Mouse (Mus musculus): ENCODE data around the gene Vmn1r193. TPM values are rescaled to one million over a fixed set of nuclear protein-coding genes. Genes with fewer than 3 reads are reported as not detected.

The Vmn1r193 gene
- polyA plus RNA-seq (2014; fragmentation: Illumina TruSeq; extraction: RNeasy Lipid Tissue Mini Kit (QIAGEN cat#74804); ENCODE audit: low replicate concordance), result not detected

DNA sequence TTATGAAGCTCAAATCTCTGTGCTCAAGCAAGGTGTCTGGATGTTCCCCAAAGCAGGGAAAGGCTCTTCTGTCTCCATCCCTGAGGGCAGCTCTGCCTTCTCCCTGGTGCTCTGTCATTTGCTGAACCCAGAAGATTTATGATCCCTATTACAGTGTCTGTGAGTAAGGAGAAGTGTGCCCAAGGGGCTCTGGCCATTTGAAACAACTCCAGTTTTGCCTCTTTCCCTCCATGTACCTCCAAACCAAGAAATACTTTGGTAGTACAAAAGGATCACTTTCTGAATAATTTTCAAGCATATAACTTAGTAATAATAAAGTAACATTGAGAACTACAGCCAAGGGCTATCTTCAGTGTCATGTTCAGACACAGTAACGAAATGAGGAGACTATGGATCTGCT lies at the start of gene Vmn1r193:
TSS of gene Vmn1r193 (minus strand) at position 101 of the 400 bp plus-strand sequence.

DNA sequence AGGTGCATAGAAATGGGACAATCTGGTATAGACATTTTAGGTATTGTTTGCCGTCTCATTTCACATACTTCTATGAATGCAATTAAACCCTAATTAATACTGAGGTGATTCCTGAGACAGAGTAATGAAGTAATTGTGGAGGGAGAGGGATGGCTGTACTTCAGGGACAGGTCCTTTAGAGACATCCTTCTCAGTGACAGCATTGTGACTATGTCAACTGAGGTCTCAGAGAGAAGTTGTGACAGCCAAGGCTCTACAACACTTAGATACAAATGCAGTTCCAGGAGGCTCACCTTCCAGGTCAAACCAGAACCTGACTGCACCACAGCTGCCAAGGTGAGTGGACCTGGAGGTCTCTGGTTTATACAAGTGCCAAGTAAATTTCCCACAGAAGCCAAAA lies 47.3 kb upstream of the Vmn1r193 start, which contains the start of gene Vmn1r195:
TSS of gene Vmn1r195 (plus strand) at position 301 of the 400 bp plus-strand sequence.

DNA sequence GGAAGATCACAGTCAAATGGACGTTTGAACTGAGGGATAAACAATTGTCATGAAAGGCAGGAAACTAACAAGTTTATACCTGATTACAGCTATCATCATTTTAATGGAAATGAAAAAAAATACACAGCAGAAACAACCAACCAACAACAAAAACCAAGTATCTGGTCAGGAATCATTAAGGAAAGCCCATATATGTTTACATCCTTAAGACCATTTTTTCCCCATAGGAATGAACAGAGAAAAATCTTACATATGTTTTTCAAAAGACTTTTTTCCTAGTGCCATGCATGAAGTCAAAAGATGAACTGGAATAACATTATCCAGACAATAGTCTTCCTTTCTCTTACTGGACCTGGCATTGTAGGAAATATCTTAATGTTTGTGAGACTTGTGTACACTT lies 21.0 kb upstream of the Vmn1r193 start, which contains the start of gene Vmn1r194:
TSS of gene Vmn1r194 (plus strand) at position 301 of the 400 bp plus-strand sequence.

DNA sequence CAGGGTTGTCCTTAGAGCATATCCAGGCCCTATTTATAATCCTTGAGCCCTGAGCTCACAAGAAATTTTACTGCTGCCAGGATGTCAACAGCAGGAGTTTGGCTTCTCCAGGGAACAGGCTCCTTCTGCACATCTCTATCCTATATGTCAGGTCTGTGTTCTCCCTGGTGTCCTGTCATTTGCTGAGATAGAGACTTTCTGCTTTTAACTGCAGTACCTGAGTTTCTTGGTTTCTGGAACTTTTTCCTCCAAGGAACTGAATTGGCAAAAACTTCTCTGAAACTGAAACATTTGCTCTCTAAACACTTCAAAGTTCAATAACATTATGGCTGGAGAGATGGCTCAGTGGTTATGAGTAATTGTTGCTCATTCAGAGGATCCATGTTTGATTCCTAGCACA lies 31.9 kb downstream of the Vmn1r193 start, which contains the start of gene Vmn1r192:
TSS of gene Vmn1r192 (minus strand) at position 101 of the 400 bp plus-strand sequence.

DNA sequence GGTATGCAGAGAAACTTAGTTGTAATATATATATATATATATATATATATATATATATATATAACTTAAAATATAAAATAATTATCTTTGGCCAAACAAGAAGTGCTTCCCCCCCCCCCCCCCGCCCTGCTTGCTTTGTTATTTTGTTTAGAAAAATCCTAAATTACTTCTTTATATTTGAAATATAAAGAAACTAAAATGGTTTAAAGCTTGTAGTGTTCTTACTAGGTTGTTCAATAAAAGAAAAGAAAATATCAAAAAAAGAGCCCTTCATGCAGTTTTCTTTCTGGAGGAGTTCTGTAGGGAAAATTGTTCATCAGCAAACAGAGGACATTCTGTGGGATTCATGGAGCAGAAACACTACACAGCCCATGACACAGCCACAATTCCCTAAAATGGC lies 39.1 kb downstream of the Vmn1r193 start, which contains the start of gene Vmn1r191:
TSS of gene Vmn1r191 (minus strand) at position 101 of the 400 bp plus-strand sequence.

Other genes with a start within 250 kb of the Vmn1r193 start
- gene Pom121l2, start 242.0 kb downstream of the Vmn1r193 start, polyA plus RNA-seq (2014; fragmentation: Illumina TruSeq; extraction: RNeasy Lipid Tissue Mini Kit (QIAGEN cat#74804); ENCODE audit: low replicate concordance), result not detected
- gene Prss16, start 213.4 kb downstream of the Vmn1r193 start, polyA plus RNA-seq (2014; fragmentation: Illumina TruSeq; extraction: RNeasy Lipid Tissue Mini Kit (QIAGEN cat#74804); ENCODE audit: low replicate concordance), result 0.74 TPM
- not detected for gene Hist1h2ah, start 187.6 kb downstream of the Vmn1r193 start, polyA plus RNA-seq (2014; fragmentation: Illumina TruSeq; extraction: RNeasy Lipid Tissue Mini Kit (QIAGEN cat#74804); ENCODE audit: low replicate concordance)
- not detected for gene Hist1h2bk, start 187.3 kb downstream of the Vmn1r193 start, polyA plus RNA-seq (2014; fragmentation: Illumina TruSeq; extraction: RNeasy Lipid Tissue Mini Kit (QIAGEN cat#74804); ENCODE audit: low replicate concordance)
- gene Hist1h4i, start 181.8 kb downstream of the Vmn1r193 start, polyA plus RNA-seq (2014; fragmentation: Illumina TruSeq; extraction: RNeasy Lipid Tissue Mini Kit (QIAGEN cat#74804); ENCODE audit: low replicate concordance), result 2.1 TPM
- gene Hist1h2ag, start 180.2 kb downstream of the Vmn1r193 start, polyA plus RNA-seq (2014; fragmentation: Illumina TruSeq; extraction: RNeasy Lipid Tissue Mini Kit (QIAGEN cat#74804); ENCODE audit: low replicate concordance), result not detected
- gene Hist1h2bj, start 179.9 kb downstream of the Vmn1r193 start, polyA plus RNA-seq (2014; fragmentation: Illumina TruSeq; extraction: RNeasy Lipid Tissue Mini Kit (QIAGEN cat#74804); ENCODE audit: low replicate concordance), result not detected
- not detected for gene Vmn1r188, start 138.7 kb downstream of the Vmn1r193 start, polyA plus RNA-seq (2014; fragmentation: Illumina TruSeq; extraction: RNeasy Lipid Tissue Mini Kit (QIAGEN cat#74804); ENCODE audit: low replicate concordance)
- gene Vmn1r189, start 117.3 kb downstream of the Vmn1r193 start, polyA plus RNA-seq (2014; fragmentation: Illumina TruSeq; extraction: RNeasy Lipid Tissue Mini Kit (QIAGEN cat#74804); ENCODE audit: low replicate concordance), result not detected
- gene Vmn1r191, start 39.2 kb downstream of the Vmn1r193 start, polyA plus RNA-seq (2014; fragmentation: Illumina TruSeq; extraction: RNeasy Lipid Tissue Mini Kit (QIAGEN cat#74804); ENCODE audit: low replicate concordance), result not detected
- gene Vmn1r192, start 32.0 kb downstream of the Vmn1r193 start, polyA plus RNA-seq (2014; fragmentation: Illumina TruSeq; extraction: RNeasy Lipid Tissue Mini Kit (QIAGEN cat#74804); ENCODE audit: low replicate concordance), result not detected
- not detected for gene Vmn1r194, start 21.1 kb upstream of the Vmn1r193 start, polyA plus RNA-seq (2014; fragmentation: Illumina TruSeq; extraction: RNeasy Lipid Tissue Mini Kit (QIAGEN cat#74804); ENCODE audit: low replicate concordance)
- gene Vmn1r195, start 47.4 kb upstream of the Vmn1r193 start, polyA plus RNA-seq (2014; fragmentation: Illumina TruSeq; extraction: RNeasy Lipid Tissue Mini Kit (QIAGEN cat#74804); ENCODE audit: low replicate concordance), result not detected
- gene Vmn1r196, start 66.8 kb upstream of the Vmn1r193 start, polyA plus RNA-seq (2014; fragmentation: Illumina TruSeq; extraction: RNeasy Lipid Tissue Mini Kit (QIAGEN cat#74804); ENCODE audit: low replicate concordance), result not detected
- gene Vmn1r197, start 101.4 kb upstream of the Vmn1r193 start, polyA plus RNA-seq (2014; fragmentation: Illumina TruSeq; extraction: RNeasy Lipid Tissue Mini Kit (QIAGEN cat#74804); ENCODE audit: low replicate concordance), result not detected
- gene Vmn1r198, start 127.2 kb upstream of the Vmn1r193 start, polyA plus RNA-seq (2014; fragmentation: Illumina TruSeq; extraction: RNeasy Lipid Tissue Mini Kit (QIAGEN cat#74804); ENCODE audit: low replicate concordance), result not detected
- gene Vmn1r199, start 156.7 kb upstream of the Vmn1r193 start, polyA plus RNA-seq (2014; fragmentation: Illumina TruSeq; extraction: RNeasy Lipid Tissue Mini Kit (QIAGEN cat#74804); ENCODE audit: low replicate concordance), result not detected
- not detected for gene Vmn1r200, start 167.2 kb upstream of the Vmn1r193 start, polyA plus RNA-seq (2014; fragmentation: Illumina TruSeq; extraction: RNeasy Lipid Tissue Mini Kit (QIAGEN cat#74804); ENCODE audit: low replicate concordance)
- gene Vmn1r201, start 248.8 kb upstream of the Vmn1r193 start, polyA plus RNA-seq (2014; fragmentation: Illumina TruSeq; extraction: RNeasy Lipid Tissue Mini Kit (QIAGEN cat#74804); ENCODE audit: low replicate concordance), result not detected